Mouse (Mus musculus) heart, postnatal 25 days (tissue): ENCODE results near the gene Podn. TPM values are rescaled to one million over a fixed set of nuclear protein-coding genes. Genes with fewer than 3 reads are reported as not detected.

Experiments
- DNase-seq: peaks from one replicate; pipeline ENCODE4 v3.0.0; 2022; ENCODE audit warnings: low spot score
- intact Hi-C: fragments of 180-260 bp; cut with DNase I; formaldehyde crosslinking; loops from one replicate; pipeline ENCODE4 v1.15.1; 2025
- microRNA-seq: library from miRNA; unstranded; fragments of <30 nt; microRNA quantifications from one replicate; pipeline ENCODE4 v1.2.0, GENCODE M21; 2022
- total RNA-seq, 2 experiments: library from RNA; stranded (reverse); gene quantifications; 2 replicates each; pipeline ENCODE4 v1.2.3; 2021

Gene Podn
- total RNA-seq, 2 experiments from 2014 or later = 32.3 to 32.6 TPM

GRCm38 (mm10) chr4:107980002-107980600, 116.1 kb downstream of the Podn start:
- no peak for DNase-seq
- intact Hi-C loops = no loop called here

- intact Hi-C loops = no loop called here
- DNase-seq = no peak
These were observed 116.7 kb downstream of the Podn start for GRCm38 (mm10) chr4:107979530-107979929.

- intact Hi-C loops = no loop called here
- no peak for DNase-seq
These were observed 118.7 kb downstream of the Podn start for GRCm38 (mm10) chr4:107977593-107977992.

GRCm38 (mm10) chr4:107975004-107975403, 121.2 kb downstream of the Podn start:
- intact Hi-C loops = no loop called here

GRCm38 (mm10) chr4:107974527-107974926, 121.7 kb downstream of the Podn start:
- intact Hi-C loops = no loop called here
- DNase-seq = no peak

More at GRCm38 (mm10) chr4:107975004-107975403, 121.2 kb downstream of the Podn start:
- DNase-seq = no peak

GRCm38 (mm10) chr4:107971162-107971561, 125.1 kb downstream of the Podn start:
- intact Hi-C loops = no loop called here
- no peak for DNase-seq

GRCm38 (mm10) chr4:107969781-107970180, 126.5 kb downstream of the Podn start:
- no peak for DNase-seq
- intact Hi-C loops = no loop called here

- DNase-seq = no peak
- intact Hi-C loops = no loop called here
These were observed 128.1 kb downstream of the Podn start, which contains the start of gene Slc1a7 for GRCm38 (mm10) chr4:107967966-107968682. TSS of gene Slc1a7 (plus strand) at chr4:107968332.

- intact Hi-C loops = no loop called here
- no peak for DNase-seq
These were observed 129.7 kb downstream of the Podn start for GRCm38 (mm10) chr4:107966416-107967109.

Small RNA genes within 50 kb of the gene (microRNA-seq; reads per million reads assigned to microRNA genes)
- gene Mir6397 = not detected

Other genes with a start within 250 kb of the Podn start
- 10 to 100 TPM; 42.2 to 47.8 TPM for gene Magoh, start 216.7 kb downstream of the Podn start, total RNA-seq
- 10 to 100 TPM; 52.3 to 57.1 TPM for gene 0610037L13Rik, start 206.6 kb downstream of the Podn start, total RNA-seq
- gene Cpt2, start 172.8 kb downstream of the Podn start, total RNA-seq = 100 to 1,000 TPM; 269 to 275 TPM
- gene Slc1a7, start 128.1 kb downstream of the Podn start, total RNA-seq = under 1 TPM; 0.29 to 0.39 TPM
- gene Scp2, start 48.6 kb upstream of the Podn start, total RNA-seq = 100 to 1,000 TPM; 279 to 298 TPM
- 10 to 100 TPM; 27.3 to 28.3 TPM for gene Echdc2, start 69.0 kb upstream of the Podn start, total RNA-seq
- not detected for gene Zyg11a, start 121.6 kb upstream of the Podn start, total RNA-seq
- 10 to 100 TPM; 33.6 to 40.4 TPM for gene Zyg11b, start 204.7 kb upstream of the Podn start, total RNA-seq
- 10 to 100 TPM; 35.2 to 37.8 TPM for gene Coa7, start 231.7 kb upstream of the Podn start, total RNA-seq